Mouse (Mus musculus): ENCODE measurements around the gene Antxr1. TPM values are rescaled to one million over a fixed set of nuclear protein-coding genes. Genes with fewer than 3 reads are reported as not detected.

Gene Antxr1
- polyA plus RNA-seq, 1 experiment from 2014 or later: 3.8 TPM

DNA sequence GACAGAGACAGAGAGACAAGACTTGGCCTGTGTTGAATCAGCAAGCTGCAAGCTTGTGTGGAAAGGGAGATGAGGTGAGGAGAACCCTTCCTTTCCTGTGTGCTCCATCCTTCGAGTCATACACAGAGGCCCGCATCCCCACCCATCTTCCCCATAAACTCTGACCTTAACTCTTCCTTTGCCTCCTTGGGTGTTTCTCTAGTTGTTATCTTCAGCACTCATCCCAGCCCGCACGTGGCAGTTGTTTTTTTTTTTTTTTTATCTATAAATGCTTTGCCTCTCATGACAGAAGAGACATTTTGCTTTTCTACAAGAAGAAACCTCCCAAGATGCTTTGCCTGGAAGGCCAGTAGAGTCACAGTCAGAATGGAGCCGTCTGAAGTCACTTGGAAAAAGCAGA, 197.1 kb downstream of the Antxr1 start:
- Histone ChIP-seq H3K4me3 (ENCODE audit: low read length) (no peak overlapping the region), H3K27me3 (ENCODE audit: control insufficient read depth, insufficient read depth, low read length) (no peaks in the 10 kb centered on the region), H3K36me3 (ENCODE audit: control insufficient read depth, insufficient read depth) (no peaks in the 10 kb centered on the region), H3K4me2 (ENCODE audit: low read depth, low read length) (no peak overlapping the region), H3K9ac (ENCODE audit: low read length) (no peak overlapping the region), H3K27ac (ENCODE audit: low read length) (no peak overlapping the region), H3K9me3 (replicated peaks; ENCODE audit: control insufficient read depth, low read length) (no peaks in the 10 kb centered on the region), H3K4me1 (ENCODE audit: control insufficient read depth, insufficient read depth, low read length) (no peaks in the 10 kb centered on the region)
- ATAC-seq (replicated peaks; ENCODE audit: extremely low read depth, insufficient read depth, low FRiP score): no peak
- WGBS: 62% methylated on average over 5 of the region's 5 CpGs

DNA sequence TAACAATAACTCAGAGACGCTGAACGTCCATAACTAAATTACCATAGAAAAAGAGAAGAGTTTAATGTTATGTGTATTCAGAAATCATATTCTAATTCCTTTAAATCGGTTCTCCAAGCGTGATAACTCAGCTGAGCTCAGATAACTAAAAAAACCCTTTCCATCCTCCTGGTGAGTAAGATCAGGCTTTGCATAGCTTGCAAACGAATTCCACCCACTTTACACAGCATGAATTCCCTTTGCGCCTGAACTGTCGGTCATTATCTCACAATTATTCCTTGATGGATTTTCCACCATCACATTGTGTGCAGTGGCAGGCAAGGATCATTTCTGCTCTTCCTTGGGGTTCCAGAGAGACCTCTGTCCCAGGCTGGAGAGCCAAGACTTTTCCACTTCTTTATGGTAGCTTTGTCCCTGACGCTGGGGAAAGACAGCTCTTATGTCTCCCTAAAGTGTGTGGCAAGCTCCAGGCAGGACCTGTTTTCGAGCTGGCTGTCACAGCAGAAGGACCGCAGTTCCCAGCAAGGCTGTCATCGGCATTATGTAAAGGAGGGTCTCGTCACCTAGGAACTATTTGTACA, 201.6 kb downstream of the Antxr1 start:
- no peak overlapping the region for H3K27ac ChIP-seq (ENCODE audit: low read length)
- 0 out of 2 replicates have a peak, but pooled peaks cover 2% of the 10 kb centered on the region for H3K9me3 ChIP-seq (replicated peaks; ENCODE audit: control insufficient read depth, low read length)
- no peak overlapping the region for H3K4me3 ChIP-seq (ENCODE audit: low read length)
- ATAC-seq (replicated peaks; ENCODE audit: extremely low read depth, insufficient read depth, low FRiP score): no peak
- H3K27me3 ChIP-seq (ENCODE audit: control insufficient read depth, insufficient read depth, low read length): no peaks in the 10 kb centered on the region
- WGBS: 66% methylated on average over 12 of the region's 12 CpGs
- H3K4me2 ChIP-seq (ENCODE audit: low read depth, low read length): no peak overlapping the region
- no peaks in the 10 kb centered on the region for H3K4me1 ChIP-seq (ENCODE audit: control insufficient read depth, insufficient read depth, low read length)
- no peaks in the 10 kb centered on the region for H3K36me3 ChIP-seq (ENCODE audit: control insufficient read depth, insufficient read depth)
- H3K9ac ChIP-seq (ENCODE audit: low read length): no peak overlapping the region

DNA sequence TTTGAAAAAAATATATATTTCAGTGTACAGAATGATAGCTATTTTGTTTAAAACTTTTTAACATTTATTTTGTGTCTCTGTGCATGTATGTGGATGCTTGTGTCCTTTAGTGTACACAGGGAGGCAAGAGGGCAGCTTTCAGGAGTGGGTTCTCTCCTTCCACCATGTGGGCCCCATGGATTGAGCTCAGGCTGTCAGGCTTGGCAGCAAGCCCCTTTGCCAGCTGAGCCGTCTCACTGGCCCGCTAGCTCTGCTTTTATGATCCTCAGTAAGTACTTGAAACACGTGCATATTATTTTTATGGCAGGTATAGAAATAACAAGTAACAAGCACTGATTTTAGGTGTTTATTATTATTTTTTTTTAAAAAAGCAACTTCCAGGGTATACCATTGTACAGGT, 202.1 kb downstream of the Antxr1 start:
- no peak for ATAC-seq (replicated peaks; ENCODE audit: extremely low read depth, insufficient read depth, low FRiP score)
- Histone ChIP-seq H3K27me3 (ENCODE audit: control insufficient read depth, insufficient read depth, low read length) (no peaks in the 10 kb centered on the region), H3K4me3 (ENCODE audit: low read length) (no peak overlapping the region), H3K9me3 (replicated peaks; ENCODE audit: control insufficient read depth, low read length) (0 out of 2 replicates have a peak, but pooled peaks cover 2% of the 10 kb centered on the region), H3K27ac (ENCODE audit: low read length) (no peak overlapping the region), H3K36me3 (ENCODE audit: control insufficient read depth, insufficient read depth) (no peaks in the 10 kb centered on the region), H3K4me1 (ENCODE audit: control insufficient read depth, insufficient read depth, low read length) (no peaks in the 10 kb centered on the region), H3K4me2 (ENCODE audit: low read depth, low read length) (no peak overlapping the region), H3K9ac (ENCODE audit: low read length) (no peak overlapping the region)
- 79% methylated on average over 3 of the region's 3 CpGs for WGBS

DNA sequence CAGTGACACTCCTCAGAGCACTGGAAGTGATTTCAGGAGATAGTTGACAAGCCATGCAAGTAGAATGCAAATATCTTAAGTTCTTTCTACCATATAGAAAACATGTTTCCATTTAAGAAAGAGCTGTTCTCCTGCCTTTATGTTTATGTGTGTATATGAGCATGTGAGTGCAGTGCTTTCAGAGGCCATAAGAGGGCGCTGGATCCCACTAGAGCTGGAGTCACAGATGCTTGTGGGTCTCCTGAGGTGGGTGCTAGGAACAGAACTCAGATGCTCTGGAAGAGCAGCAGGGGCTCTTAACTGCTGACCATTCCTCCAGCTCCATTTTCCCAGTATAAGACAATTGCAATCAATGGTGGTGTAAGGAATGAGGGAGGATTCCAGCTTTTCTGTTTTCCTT, 204.5 kb downstream of the Antxr1 start:
- Histone ChIP-seq H3K4me1 (ENCODE audit: control insufficient read depth, insufficient read depth, low read length) (peaks cover 6% of the 10 kb centered on the region), H3K9me3 (replicated peaks; ENCODE audit: control insufficient read depth, low read length) (0 out of 2 replicates have a peak, but pooled peaks cover 2% of the 10 kb centered on the region), H3K27me3 (ENCODE audit: control insufficient read depth, insufficient read depth, low read length) (no peaks in the 10 kb centered on the region), H3K36me3 (ENCODE audit: control insufficient read depth, insufficient read depth) (no peaks in the 10 kb centered on the region), H3K27ac (ENCODE audit: low read length) (no peak overlapping the region), H3K9ac (ENCODE audit: low read length) (no peak overlapping the region), H3K4me3 (ENCODE audit: low read length) (no peak overlapping the region), H3K4me2 (ENCODE audit: low read depth, low read length) (no peak overlapping the region)
- WGBS: 50% methylated on average over 1 of the region's 1 CpGs
- ATAC-seq (replicated peaks; ENCODE audit: extremely low read depth, insufficient read depth, low FRiP score): no peak

DNA sequence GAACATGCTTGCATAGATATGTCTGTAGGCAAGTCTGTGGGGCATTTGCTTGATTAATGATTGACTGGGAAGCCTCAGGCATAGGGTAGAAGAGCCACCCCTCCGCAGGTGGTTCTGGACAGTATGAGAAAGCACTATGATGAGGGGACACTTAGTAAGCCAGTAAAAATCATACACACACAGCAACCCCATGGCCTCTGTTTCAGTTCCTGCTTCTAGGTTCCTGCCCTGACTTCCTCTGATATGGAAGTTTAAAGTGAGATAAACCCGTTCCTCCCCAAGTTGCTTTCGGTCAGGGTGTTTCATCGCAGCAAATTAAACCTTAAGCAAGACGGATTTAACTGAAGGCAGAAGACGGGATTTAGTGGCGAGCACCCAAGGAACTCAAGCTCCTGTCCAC, 205.0 kb downstream of the Antxr1 start:
- Histone ChIP-seq H3K9me3 (replicated peaks; ENCODE audit: control insufficient read depth, low read length) (0 out of 2 replicates have a peak, but pooled peaks cover 2% of the 10 kb centered on the region), H3K9ac (ENCODE audit: low read length) (no peak overlapping the region), H3K4me3 (ENCODE audit: low read length) (no peak overlapping the region), H3K27ac (ENCODE audit: low read length) (no peak overlapping the region), H3K36me3 (ENCODE audit: control insufficient read depth, insufficient read depth) (no peaks in the 10 kb centered on the region), H3K4me2 (ENCODE audit: low read depth, low read length) (no peak overlapping the region), H3K27me3 (ENCODE audit: control insufficient read depth, insufficient read depth, low read length) (no peaks in the 10 kb centered on the region), H3K4me1 (ENCODE audit: control insufficient read depth, insufficient read depth, low read length) (peaks cover 6% of the 10 kb centered on the region)
- 88% methylated on average over 7 of the region's 7 CpGs for WGBS
- no peak for ATAC-seq (replicated peaks; ENCODE audit: extremely low read depth, insufficient read depth, low FRiP score)

DNA sequence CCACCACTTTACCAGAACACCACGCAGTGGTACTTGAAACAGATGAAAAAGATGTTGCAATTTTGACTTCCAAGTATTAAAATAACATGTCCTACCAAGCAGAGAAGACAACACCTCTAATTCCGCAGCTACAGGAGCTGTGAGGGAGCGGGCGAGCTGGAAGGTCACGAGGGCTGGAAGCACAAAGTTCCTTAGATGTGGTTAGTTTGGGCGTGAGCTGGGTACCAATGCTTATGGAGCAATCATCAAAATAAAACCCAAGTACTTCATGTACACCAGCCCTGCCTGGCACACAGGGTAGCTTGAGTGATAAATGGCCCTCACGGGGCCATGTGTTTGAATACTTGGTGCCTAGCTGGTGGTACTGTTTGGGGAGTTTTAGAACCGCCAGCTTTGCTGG, 205.8 kb downstream of the Antxr1 start:
- H3K4me2 ChIP-seq (ENCODE audit: low read depth, low read length): no peak overlapping the region
- H3K4me3 ChIP-seq (ENCODE audit: low read length): no peak overlapping the region
- 0 out of 2 replicates have a peak, but pooled peaks cover 2% of the 10 kb centered on the region for H3K9me3 ChIP-seq (replicated peaks; ENCODE audit: control insufficient read depth, low read length)
- 84% methylated on average over 8 of the region's 8 CpGs for WGBS
- H3K36me3 ChIP-seq (ENCODE audit: control insufficient read depth, insufficient read depth): no peaks in the 10 kb centered on the region
- ATAC-seq (replicated peaks; ENCODE audit: extremely low read depth, insufficient read depth, low FRiP score): no peak
- H3K9ac ChIP-seq (ENCODE audit: low read length): no peak overlapping the region
- H3K27ac ChIP-seq (ENCODE audit: low read length): no peak overlapping the region
- H3K27me3 ChIP-seq (ENCODE audit: control insufficient read depth, insufficient read depth, low read length): no peaks in the 10 kb centered on the region
- peaks cover 6% of the 10 kb centered on the region for H3K4me1 ChIP-seq (ENCODE audit: control insufficient read depth, insufficient read depth, low read length)

DNA sequence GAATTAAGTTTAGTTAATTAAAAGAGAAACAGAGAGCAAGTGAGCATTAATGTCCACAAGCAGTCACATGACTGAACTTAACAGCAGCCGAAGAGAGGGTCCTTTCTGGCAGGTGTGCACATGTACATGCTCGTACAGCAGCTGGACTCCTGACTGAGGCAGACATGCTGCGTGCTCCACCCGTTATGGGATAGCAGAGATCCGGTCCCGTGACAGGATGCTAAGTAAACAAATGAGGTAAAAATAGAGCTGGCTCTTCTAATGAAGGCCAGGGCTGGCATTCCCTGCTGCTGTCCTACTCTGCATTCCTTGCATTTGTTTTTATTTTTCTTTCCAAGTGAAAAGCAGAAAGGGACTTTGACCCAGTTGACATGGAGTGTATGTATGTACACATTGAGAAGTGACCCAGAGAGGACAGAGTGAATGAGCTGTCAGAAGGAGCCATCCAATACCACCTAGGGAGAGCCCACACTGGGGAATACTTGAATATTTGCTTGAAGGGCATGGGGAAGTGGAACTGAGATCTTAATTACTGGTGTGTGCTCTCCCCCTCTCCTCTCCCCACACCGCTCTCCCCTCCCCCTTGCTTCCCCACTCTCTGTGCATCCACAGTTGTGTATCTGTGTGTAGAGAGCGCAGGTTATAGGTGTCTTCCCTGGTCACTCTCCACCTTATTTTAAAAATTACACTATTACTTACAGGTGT, 208.4 kb downstream of the Antxr1 start:
- H3K9me3 ChIP-seq (replicated peaks; ENCODE audit: control insufficient read depth, low read length): 0 out of 2 replicates have a peak, but pooled peaks cover 2% of the 10 kb centered on the region
- no peak overlapping the region for H3K27ac ChIP-seq (ENCODE audit: low read length)
- ATAC-seq (replicated peaks; ENCODE audit: extremely low read depth, insufficient read depth, low FRiP score): peak; percentile 55; the same call in 1 of the 2 replicates
- H3K27me3 ChIP-seq (ENCODE audit: control insufficient read depth, insufficient read depth, low read length): no peaks in the 10 kb centered on the region
- 0 out of 2 replicates have a peak overlapping the region, but pooled peaks have one; percentile 16 for H3K4me2 ChIP-seq (ENCODE audit: low read depth, low read length)
- WGBS: 37% methylated on average over 8 of the region's 8 CpGs
- peaks cover 6% of the 10 kb centered on the region for H3K4me1 ChIP-seq (ENCODE audit: control insufficient read depth, insufficient read depth, low read length)
- no peak overlapping the region for H3K9ac ChIP-seq (ENCODE audit: low read length)
- H3K4me3 ChIP-seq (ENCODE audit: low read length): no peak overlapping the region
- H3K36me3 ChIP-seq (ENCODE audit: control insufficient read depth, insufficient read depth): no peaks in the 10 kb centered on the region

DNA sequence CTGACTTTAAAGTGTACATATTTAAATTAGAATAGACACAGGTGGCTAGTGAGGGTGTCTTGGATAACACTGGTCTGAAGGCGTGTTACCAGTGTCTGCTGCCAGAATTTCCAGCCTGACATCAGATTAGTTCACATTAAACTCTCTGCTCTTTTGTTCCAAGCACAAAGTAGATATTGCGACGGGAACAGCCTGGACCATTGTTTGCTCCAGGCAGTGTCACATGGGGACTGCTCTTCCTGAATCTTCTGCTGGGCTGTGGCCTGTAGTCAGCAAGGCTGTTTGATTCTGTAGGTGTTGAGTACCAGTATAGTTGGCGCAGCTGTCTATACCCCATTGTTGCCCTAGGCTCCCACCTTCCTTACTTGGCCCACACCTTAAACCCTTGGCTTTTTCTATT, 211.6 kb downstream of the Antxr1 start:
- Histone ChIP-seq H3K9ac (ENCODE audit: low read length) (no peak overlapping the region), H3K36me3 (ENCODE audit: control insufficient read depth, insufficient read depth) (no peaks in the 10 kb centered on the region), H3K9me3 (replicated peaks; ENCODE audit: control insufficient read depth, low read length) (no peaks in the 10 kb centered on the region), H3K27me3 (ENCODE audit: control insufficient read depth, insufficient read depth, low read length) (no peaks in the 10 kb centered on the region), H3K4me2 (ENCODE audit: low read depth, low read length) (no peak overlapping the region), H3K4me3 (ENCODE audit: low read length) (no peak overlapping the region), H3K27ac (ENCODE audit: low read length) (no peak overlapping the region), H3K4me1 (ENCODE audit: control insufficient read depth, insufficient read depth, low read length) (peaks cover 6% of the 10 kb centered on the region)
- WGBS: 71% methylated on average over 4 of the region's 4 CpGs
- no peak for ATAC-seq (replicated peaks; ENCODE audit: extremely low read depth, insufficient read depth, low FRiP score)

DNA sequence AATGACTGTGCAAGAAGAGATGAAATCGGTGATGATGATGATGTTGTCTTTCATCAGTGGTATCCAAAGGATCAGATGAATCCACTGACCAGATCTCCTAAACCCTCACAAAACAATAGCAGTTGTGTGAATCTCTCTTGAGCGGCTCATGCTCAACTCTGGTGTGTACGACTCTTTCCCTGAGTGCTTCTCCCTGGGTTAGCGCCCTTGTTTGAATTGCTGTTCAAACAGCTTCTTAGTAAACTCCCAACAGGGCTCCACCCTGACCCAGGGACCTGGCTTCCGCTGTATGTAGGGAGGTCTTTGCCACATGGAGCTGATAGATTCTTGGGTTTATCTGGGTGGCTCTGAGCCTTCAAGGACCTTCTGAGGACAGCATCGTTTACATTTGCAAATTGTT, 212.2 kb downstream of the Antxr1 start:
- Histone ChIP-seq H3K4me1 (ENCODE audit: control insufficient read depth, insufficient read depth, low read length) (peaks cover 6% of the 10 kb centered on the region), H3K9me3 (replicated peaks; ENCODE audit: control insufficient read depth, low read length) (no peaks in the 10 kb centered on the region), H3K27me3 (ENCODE audit: control insufficient read depth, insufficient read depth, low read length) (no peaks in the 10 kb centered on the region), H3K9ac (ENCODE audit: low read length) (no peak overlapping the region), H3K4me2 (ENCODE audit: low read depth, low read length) (no peak overlapping the region), H3K36me3 (ENCODE audit: control insufficient read depth, insufficient read depth) (no peaks in the 10 kb centered on the region), H3K4me3 (ENCODE audit: low read length) (no peak overlapping the region), H3K27ac (ENCODE audit: low read length) (no peak overlapping the region)
- WGBS: 77% methylated on average over 6 of the region's 6 CpGs
- ATAC-seq (replicated peaks; ENCODE audit: extremely low read depth, insufficient read depth, low FRiP score): no peak
